Mouse (Mus musculus) ES-Bruce4 (cell line): Measurements from ENCODE around the gene Ide.

Source experiments
- CTCF ChIP-seq: IDR thresholded peaks from one replicate; pipeline ENCODE4 v1.8.1; 2011; ENCODE audit warnings: low read depth, low read length
- EP300 ChIP-seq: IDR thresholded peaks from 2 replicates; pipeline ENCODE4 v1.6.1; 2011; ENCODE audit warnings: low read depth, low read length; ENCODE audit not compliant: insufficient read depth

DNA sequence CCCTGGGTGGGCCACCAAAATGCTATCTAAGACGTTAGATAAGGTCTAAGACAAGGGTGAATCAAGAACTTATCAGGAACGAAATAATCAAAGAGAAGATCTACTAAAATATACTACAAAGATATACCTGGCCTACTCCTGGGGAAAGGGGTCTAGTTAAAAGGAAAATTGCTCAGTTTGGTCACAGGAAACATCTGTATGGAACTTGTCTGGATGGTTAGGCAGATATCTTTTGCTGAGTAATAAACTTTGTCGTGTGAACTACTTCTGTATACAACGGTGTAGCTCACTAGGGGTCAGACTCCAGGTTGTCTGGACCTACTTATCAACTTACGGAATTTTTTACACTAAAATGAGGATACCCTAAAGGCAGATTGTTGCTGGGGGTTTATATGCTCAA, 22.4 kb upstream of the Ide start:
- TF ChIP-seq CTCF, result no peak
- no peak for TF ChIP-seq EP300
